Mouse (Mus musculus) lung, postnatal 0 days (tissue): Measurements from ENCODE around the gene Prrx1. TPM values are rescaled to one million over a fixed set of nuclear protein-coding genes. Genes with fewer than 3 reads are reported as not detected.

Source experiments
- ATAC-seq: fragments of 200-750 bp; cut with Nextera tagmentation; 2 replicates; pipeline ENCODE4 v1.8.0; 2017; ENCODE audit warnings: moderate library complexity
- DNase-seq: peaks from one replicate; pipeline ENCODE4 v3.0.0-alpha.2; 2016; ENCODE audit warnings: low spot score
- H3K27ac ChIP-seq: fragments of 300-500 bp; sonication (generic); 2 replicates; pipeline ENCODE4 v1.5.1; 2014; ENCODE audit warnings: antibody characterized with exemption, mild to moderate bottlenecking, low read length, mixed read lengths
- H3K27me3 ChIP-seq: fragments of 300-500 bp; sonication (generic); replicated peaks from 2 replicates; pipeline ENCODE4 v1.6.1; 2014; ENCODE audit warnings: low read length, mixed read lengths; ENCODE audit not compliant: insufficient read depth
- H3K36me3 ChIP-seq: fragments of 300-500 bp; sonication (generic); 2 replicates; pipeline ENCODE4 v1.6.1; 2014; ENCODE audit warnings: low read length, mixed read lengths; ENCODE audit not compliant: insufficient read depth
- H3K4me1 ChIP-seq: fragments of 300-500 bp; sonication (generic); 2 replicates; pipeline ENCODE4 v1.6.1; 2014; ENCODE audit warnings: antibody characterized with exemption, low read depth, low read length, mixed read lengths; ENCODE audit not compliant: insufficient read depth
- H3K4me2 ChIP-seq: fragments of 300-500 bp; sonication (generic); replicated peaks from 2 replicates; pipeline ENCODE4 v1.6.1; 2014; ENCODE audit warnings: low read depth, mild to moderate bottlenecking, low read length, moderate library complexity, mixed read lengths
- H3K4me3 ChIP-seq: fragments of 300-500 bp; sonication (generic); 2 replicates; pipeline ENCODE4 v1.5.1; 2014; ENCODE audit warnings: low read depth, low read length
- H3K9ac ChIP-seq: fragments of 300-500 bp; sonication (generic); replicated peaks from 2 replicates; pipeline ENCODE4 v1.6.1; 2014; ENCODE audit warnings: low read depth, mild to moderate bottlenecking
- H3K9me3 ChIP-seq: fragments of 300-500 bp; sonication (generic); 2 replicates; pipeline ENCODE4 v1.6.1; 2016; ENCODE audit warnings: low read length, mixed read lengths
- CTCF ChIP-seq: IDR thresholded peaks from 2 replicates; pipeline ENCODE4 v1.5.1; 2016; ENCODE audit warnings: antibody characterized with exemption, mild to moderate bottlenecking
- EP300 ChIP-seq: IDR thresholded peaks from 2 replicates; pipeline ENCODE4 v1.6.1; 2016; ENCODE audit warnings: antibody characterized with exemption, mild to moderate bottlenecking, control low read depth
- WGBS: fragments of 180-500 bp; shearing (Covaris S2); extraction: QIAGEN DNeasy Blood & Tissue Kit; methylation state at CpG from one replicate; pipeline ENCODE4 v1.1.7; 2014; 5-methylcytosine and 5-hydroxymethylcytosine counted together
- polyA plus RNA-seq: library from polyadenylated mRNA; unstranded; fragments of >200 nt; fragmentation: Nextera tagmentation; extraction: Ambion mirVana; gene quantifications from 2 replicates; pipeline ENCODE4 v1.2.1, GENCODE M21; 2015

Gene Prrx1
- polyA plus RNA-seq, 1 experiment from 2014 or later, result 3.6 TPM

GRCm38 (mm10) chr1:163357733-163358132, 44.2 kb upstream of the Prrx1 start:
- H3K9me3 ChIP-seq, result no peaks in the 10 kb centered on the region
- H3K27me3 ChIP-seq, result no peaks in the 10 kb centered on the region
- 53% methylated on average over 6 of the region's 6 CpGs for WGBS
- H3K9ac ChIP-seq, result no peak overlapping the region
- TF ChIP-seq EP300, result no peak
- TF ChIP-seq CTCF, result no peak
- no peak overlapping the region for H3K4me3 ChIP-seq
- ATAC-seq (no peak), DNase-seq (no peak)
- H3K4me2 ChIP-seq, result no peak overlapping the region
- H3K27ac ChIP-seq, result no peak overlapping the region
- no peaks in the 10 kb centered on the region for H3K36me3 ChIP-seq
- H3K4me1 ChIP-seq, result no peaks in the 10 kb centered on the region

GRCm38 (mm10) chr1:163356167-163356566, 42.7 kb upstream of the Prrx1 start:
- Histone ChIP-seq H3K4me2 (no peak overlapping the region), H3K9ac (no peak overlapping the region), H3K27me3 (no peaks in the 10 kb centered on the region), H3K4me1 (no peaks in the 10 kb centered on the region), H3K4me3 (no peak overlapping the region), H3K27ac (no peak overlapping the region), H3K36me3 (no peaks in the 10 kb centered on the region), H3K9me3 (no peaks in the 10 kb centered on the region)
- ATAC-seq (no peak), DNase-seq (no peak)
- 68% methylated on average over 4 of the region's 4 CpGs for WGBS
- no peak for TF ChIP-seq EP300
- TF ChIP-seq CTCF, result no peak

GRCm38 (mm10) chr1:163355626-163356156, 42.2 kb upstream of the Prrx1 start:
- DNase-seq (no peak), ATAC-seq (no peak)
- H3K27ac ChIP-seq, result no peak overlapping the region
- no peaks in the 10 kb centered on the region for H3K36me3 ChIP-seq
- no peaks in the 10 kb centered on the region for H3K4me1 ChIP-seq
- no peaks in the 10 kb centered on the region for H3K9me3 ChIP-seq
- no peak overlapping the region for H3K9ac ChIP-seq
- WGBS, result 29% methylated on average over 3 of the region's 3 CpGs
- no peaks in the 10 kb centered on the region for H3K27me3 ChIP-seq
- no peak overlapping the region for H3K4me3 ChIP-seq
- TF ChIP-seq CTCF, result no peak
- no peak for TF ChIP-seq EP300
- no peak overlapping the region for H3K4me2 ChIP-seq

- no peaks in the 10 kb centered on the region for H3K27me3 ChIP-seq
- no peak overlapping the region for H3K4me3 ChIP-seq
- no peaks in the 10 kb centered on the region for H3K36me3 ChIP-seq
- no peak for DNase-seq
- no peak for ATAC-seq
- TF ChIP-seq CTCF (no peak), EP300 (no peak)
- H3K9me3 ChIP-seq, result no peaks in the 10 kb centered on the region
- H3K4me1 ChIP-seq, result no peaks in the 10 kb centered on the region
- H3K9ac ChIP-seq, result no peak overlapping the region
- H3K27ac ChIP-seq, result no peak overlapping the region
- WGBS, result 66% methylated on average over 3 of the region's 3 CpGs
- H3K4me2 ChIP-seq, result no peak overlapping the region
Measured at GRCm38 (mm10) chr1:163350988-163351387, 37.5 kb upstream of the Prrx1 start.

- no peaks in the 10 kb centered on the region for H3K36me3 ChIP-seq
- no peaks in the 10 kb centered on the region for H3K9me3 ChIP-seq
- H3K4me3 ChIP-seq, result no peak overlapping the region
- DNase-seq (no peak), ATAC-seq (no peak)
- TF ChIP-seq EP300 (no peak), CTCF (no peak)
- H3K4me1 ChIP-seq, result no peaks in the 10 kb centered on the region
- no peak overlapping the region for H3K4me2 ChIP-seq
- H3K27ac ChIP-seq, result no peak overlapping the region
- 73% methylated on average over 5 of the region's 5 CpGs for WGBS
- H3K27me3 ChIP-seq, result no peaks in the 10 kb centered on the region
- no peak overlapping the region for H3K9ac ChIP-seq
Measured at GRCm38 (mm10) chr1:163345541-163345940, 32.0 kb upstream of the Prrx1 start.

GRCm38 (mm10) chr1:163344931-163345330, 31.4 kb upstream of the Prrx1 start:
- WGBS, result 50% methylated on average over 1 of the region's 1 CpGs
- H3K4me1 ChIP-seq, result no peaks in the 10 kb centered on the region
- TF ChIP-seq EP300 (no peak), CTCF (peak; percentile 43)

GRCm38 (mm10) chr1:163339219-163339561, 25.7 kb upstream of the Prrx1 start:
- no peaks in the 10 kb centered on the region for H3K27me3 ChIP-seq
- H3K4me1 ChIP-seq, result no peaks in the 10 kb centered on the region
- DNase-seq (no peak), ATAC-seq (no peak)
- no peak overlapping the region for H3K4me2 ChIP-seq
- H3K9me3 ChIP-seq, result no peaks in the 10 kb centered on the region
- 53% methylated on average over 3 of the region's 3 CpGs for WGBS
- no peaks in the 10 kb centered on the region for H3K36me3 ChIP-seq
- H3K27ac ChIP-seq, result no peak overlapping the region
- no peak overlapping the region for H3K9ac ChIP-seq
- TF ChIP-seq CTCF (no peak), EP300 (no peak)
- no peak overlapping the region for H3K4me3 ChIP-seq

More at GRCm38 (mm10) chr1:163344931-163345330, 31.4 kb upstream of the Prrx1 start:
- DNase-seq, result no peak
- H3K4me3 ChIP-seq, result no peak overlapping the region
- H3K9ac ChIP-seq, result no peak overlapping the region
- H3K36me3 ChIP-seq, result no peaks in the 10 kb centered on the region
- no peak overlapping the region for H3K27ac ChIP-seq
- H3K27me3 ChIP-seq, result no peaks in the 10 kb centered on the region
- ATAC-seq, result no peak
- no peaks in the 10 kb centered on the region for H3K9me3 ChIP-seq
- no peak overlapping the region for H3K4me2 ChIP-seq
